Comparison of ENCODE assay signal across 9 mouse cellular contexts in the genomic region with DNA sequence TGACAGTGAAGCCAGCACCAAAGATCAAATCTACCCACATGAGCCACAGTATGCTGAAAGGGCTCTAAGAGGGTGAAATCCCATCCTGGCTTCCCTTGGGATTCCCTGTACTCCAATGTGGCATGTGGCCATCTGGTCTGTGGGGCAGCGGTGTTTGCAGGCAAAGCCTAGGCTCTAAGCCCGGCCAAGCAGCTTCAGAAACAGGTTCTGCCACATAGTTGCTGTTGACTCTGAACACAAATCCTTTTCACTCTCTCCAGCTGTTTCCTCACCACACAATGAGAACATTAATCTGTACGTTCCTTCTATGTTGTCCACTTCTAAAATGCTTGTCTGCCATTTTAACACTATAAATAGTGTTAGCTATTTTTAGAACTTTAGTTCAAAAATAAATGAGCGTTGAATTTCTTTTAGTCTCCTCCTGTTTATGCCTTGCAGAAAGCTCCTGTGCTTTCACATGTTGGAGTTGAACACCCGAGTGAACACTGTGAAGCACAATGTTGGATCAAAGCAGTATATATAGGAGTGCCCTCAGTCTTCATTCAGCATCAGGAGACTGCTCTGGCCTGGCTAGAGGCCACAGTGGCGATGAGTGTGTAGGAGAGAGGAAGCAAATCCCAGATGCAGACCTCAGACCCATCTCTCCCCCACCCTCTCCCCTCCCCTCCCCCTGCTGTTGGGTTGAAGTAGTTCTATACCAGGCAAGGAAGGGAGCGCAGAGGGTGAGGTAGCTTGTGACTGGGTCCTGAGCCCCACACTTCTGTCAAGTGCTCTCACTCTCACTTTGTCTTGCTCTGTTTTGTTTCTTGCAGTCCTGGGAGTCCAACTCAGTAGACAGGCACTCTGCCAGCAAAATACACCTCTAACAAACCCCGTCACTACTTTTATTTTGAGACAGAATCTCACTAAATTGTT.
DNase-seq lines count a peak whose midpoint lies in the region; ATAC-seq lines count a peak whose summit lies in the region.
"Had no signal": no experiment of that assay in that cellular context is flagged by ENCODE, and none has a peak within 500 bp of the region (broad histone marks: within the 10 kb centered on the region; RNA-seq: fewer than 3 reads in every experiment).

No protein-coding gene starts in this region.

- peaks cover 27% of the 10 kb centered on the region for H3K4me1 ChIP-seq in heart, embryonic 13.5 days
- H3K4me1 ChIP-seq in limb, embryonic 10.5 days = peaks cover 25% of the 10 kb centered on the region
- H3K4me1 ChIP-seq: liver, embryonic 13.5 days had no signal

- no peak overlapping the region for H3K9ac ChIP-seq in heart, embryonic 13.5 days
- H3K9ac ChIP-seq: liver, embryonic 13.5 days had no signal

- H3K27ac ChIP-seq in heart, embryonic 13.5 days (replicated peaks) = peak overlapping the region; percentile 87
- H3K27ac ChIP-seq in limb, embryonic 10.5 days = peak overlapping the region; percentile 61
- H3K27ac ChIP-seq: liver, embryonic 13.5 days had no signal

- no peaks in the 10 kb centered on the region for H3K27me3 ChIP-seq in heart, embryonic 13.5 days (replicated peaks)
- no peaks in the 10 kb centered on the region for H3K27me3 ChIP-seq in limb, embryonic 10.5 days (ENCODE audit: low read depth, poor library complexity, severe bottlenecking)
- H3K27me3 ChIP-seq: liver, embryonic 13.5 days had no signal

- peaks cover 30% of the 10 kb centered on the region for H3K36me3 ChIP-seq in heart, embryonic 13.5 days
- H3K36me3 ChIP-seq in limb, embryonic 10.5 days = peaks cover 35% of the 10 kb centered on the region

- DNase-seq in urinary bladder, postnatal 14 days (ENCODE audit: low spot score) = peak; percentile 76
- no peak for DNase-seq in urinary bladder, adult 2 months (ENCODE audit: low spot score)
- DNase-seq in limb, embryonic 10.5 days (ENCODE audit: low spot score) = no peak
- peak; percentile 51 to 70 for DNase-seq in urinary bladder, postnatal 36 days (ENCODE audit: low spot score in 2 of 2)
- no peak for DNase-seq in right cerebral cortex, postnatal 25 days
- no peak for DNase-seq in layer of hippocampus, adult 8-10 months (ENCODE audit: low spot score in 2 of 2)
- DNase-seq: liver, embryonic 13.5 days had no signal

- ATAC-seq in heart, embryonic 13.5 days (ENCODE audit: extremely low read depth, insufficient number of reproducible peaks, low FRiP score, low TSS enrichment) = no peak
- ATAC-seq in erythroid progenitor cell, adult 5-6 weeks (replicated peaks; ENCODE audit: low FRiP score, poor library complexity, severe bottlenecking) = no peak

- 42% methylated on average over 8 of the region's 8 CpGs for WGBS in heart, embryonic 13.5 days
- WGBS in limb, embryonic 10.5 days = 72% methylated on average over 8 of the region's 8 CpGs

- H3K9me3 ChIP-seq in heart, embryonic 13.5 days = no peaks in the 10 kb centered on the region
- no peaks in the 10 kb centered on the region for H3K9me3 ChIP-seq in limb, embryonic 10.5 days (replicated peaks)
- H3K9me3 ChIP-seq: liver, embryonic 13.5 days had no signal

- H3K4me2 ChIP-seq in heart, embryonic 13.5 days = 0 out of 2 replicates have a peak overlapping the region, but pooled peaks have one; percentile 4
- H3K4me2 ChIP-seq: liver, embryonic 13.5 days had no signal

- H3K4me3 ChIP-seq in heart, embryonic 13.5 days = no peak overlapping the region
- no peak overlapping the region for H3K4me3 ChIP-seq in limb, embryonic 10.5 days
- H3K4me3 ChIP-seq: liver, embryonic 13.5 days had no signal

Comparison
In these comparisons a context has a peak if more than half of its experiments do, and no peak if none do; other contexts are left out.
1. DNase-seq: peak in urinary bladder, postnatal 14 days (single experiment) and urinary bladder, postnatal 36 days (2 of 2); none in urinary bladder, adult 2 months (single experiment), limb, embryonic 10.5 days (single experiment), right cerebral cortex, postnatal 25 days (single experiment) and layer of hippocampus, adult 8-10 months (0 of 2).